10 mouse cellular contexts compared by ENCODE assay signal in the genomic region with DNA sequence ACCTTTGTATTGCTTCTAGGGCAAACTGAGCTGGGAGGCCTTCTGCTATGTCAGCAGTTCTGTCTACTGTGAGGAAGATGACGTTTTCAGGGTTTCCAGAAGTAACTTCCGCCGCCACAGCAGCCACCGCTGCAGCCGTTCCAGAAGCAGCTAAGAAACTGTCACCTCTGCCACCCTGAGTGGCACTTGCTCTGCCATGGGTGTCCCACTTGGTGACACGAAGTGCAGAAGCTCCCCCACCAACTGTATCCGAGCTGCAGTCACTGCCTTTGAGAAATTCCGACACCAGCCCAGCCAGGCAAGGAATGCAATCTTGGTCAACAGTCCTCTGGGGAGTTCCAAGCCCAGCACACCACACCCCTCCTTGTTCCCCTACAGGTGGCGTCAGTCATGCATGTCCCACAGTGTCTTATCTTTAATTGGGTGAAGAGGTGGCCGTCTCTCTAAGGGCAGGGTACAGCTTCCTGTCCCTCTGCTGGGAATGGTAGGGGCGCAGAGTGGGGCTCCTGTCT. TPM values are rescaled to one million over a fixed set of nuclear protein-coding genes. Genes with fewer than 3 reads are reported as not detected.
DNase-seq lines count a peak whose midpoint lies in the region; ATAC-seq and TF ChIP-seq lines count a peak whose summit lies in the region.
"Had no signal": no experiment of that assay in that cellular context is flagged by ENCODE, and none has a peak within 500 bp of the region (broad histone marks: within the 10 kb centered on the region; RNA-seq: fewer than 3 reads in every experiment).

No protein-coding gene starts in this region.

- no peaks in the 10 kb centered on the region for H3K36me3 ChIP-seq in kidney, adult 2 months (ENCODE audit: control insufficient read depth, insufficient read depth, low read length)
- no peaks in the 10 kb centered on the region for H3K36me3 ChIP-seq in embryonic facial prominence, embryonic 10.5 days (replicated peaks)
- H3K36me3 ChIP-seq in stomach, postnatal 0 days (ENCODE audit: control insufficient read depth, insufficient read depth, low read length), result no peaks in the 10 kb centered on the region
- H3K36me3 ChIP-seq: midbrain, embryonic 12.5 days had no signal

- H3K4me2 ChIP-seq in stomach, postnatal 0 days (replicated peaks; ENCODE audit: low read depth), result peak overlapping the region; percentile 15
- H3K4me2 ChIP-seq: midbrain, embryonic 12.5 days had no signal

- H3K9ac ChIP-seq in stomach, postnatal 0 days (ENCODE audit: low read length), result no peak overlapping the region
- H3K9ac ChIP-seq: midbrain, embryonic 12.5 days had no signal

- no peaks in the 10 kb centered on the region for H3K9me3 ChIP-seq in embryonic facial prominence, embryonic 10.5 days
- H3K9me3 ChIP-seq in stomach, postnatal 0 days (ENCODE audit: control insufficient read depth, low read length), result no peaks in the 10 kb centered on the region
- H3K9me3 ChIP-seq: midbrain, embryonic 12.5 days had no signal

- no peak for TF ChIP-seq POLR2A in kidney, adult 2 months (IDR thresholded peaks at IDR 0.05; ENCODE audit: low read depth, low read length)

- no peak overlapping the region for H3K27ac ChIP-seq in kidney, adult 2 months (ENCODE audit: insufficient read depth, low read depth, low read length)
- H3K27ac ChIP-seq in embryonic facial prominence, embryonic 10.5 days (replicated peaks), result no peak overlapping the region
- H3K27ac ChIP-seq in stomach, postnatal 0 days (replicated peaks), result no peak overlapping the region
- H3K27ac ChIP-seq: midbrain, embryonic 12.5 days had no signal

- WGBS in kidney, adult 2 months, result 29% methylated on average over 11 of the region's 11 CpGs
- 55% methylated on average over 11 of the region's 11 CpGs for WGBS in embryonic facial prominence, embryonic 10.5 days
- WGBS in stomach, postnatal 0 days, result 35% methylated on average over 11 of the region's 11 CpGs

- TF ChIP-seq CTCF in kidney, adult 2 months (conservative IDR thresholded peaks at IDR 0.05; ENCODE audit: insufficient read depth, insufficient read length, low read depth, low read length), result no peak
- TF ChIP-seq CTCF in stomach, postnatal 0 days (IDR thresholded peaks at IDR 0.05; ENCODE audit: low read depth), result peak; percentile 39

- DNase-seq in kidney, adult 2 months, result peak; percentile 7
- no peak for DNase-seq in kidney, adult 11 months
- peak; percentile 7 for DNase-seq in embryonic facial prominence, embryonic 10.5 days (ENCODE audit: low spot score)
- DNase-seq in kidney, postnatal 10 days, result peak; percentile 29
- DNase-seq in stomach, postnatal 0 days (ENCODE audit: low spot score), result peak; percentile 49
- no peak for DNase-seq in adipocyte (ENCODE audit: low spot score)
- no peak for DNase-seq in right cerebral cortex, adult 18-20 months
- no peak for DNase-seq in embryo, embryonic 9.5 days (ENCODE audit: extremely low spot score)
- DNase-seq: spleen, adult 18-20 months had no signal

- 0 out of 2 replicates have a peak, but pooled peaks have one; percentile 49 for ATAC-seq in stomach, postnatal 0 days (ENCODE audit: low FRiP score, low TSS enrichment)

- no peak for TF ChIP-seq EP300 in stomach, postnatal 0 days (optimal IDR thresholded peaks at IDR 0.05)

- no peak overlapping the region for H3K4me3 ChIP-seq in kidney, adult 2 months (ENCODE audit: insufficient read depth, low read depth, low read length)
- no peak overlapping the region for H3K4me3 ChIP-seq in embryonic facial prominence, embryonic 10.5 days
- H3K4me3 ChIP-seq in stomach, postnatal 0 days (ENCODE audit: low read depth, low read length), result 0 out of 2 replicates have a peak overlapping the region, but pooled peaks have one; percentile 2
- H3K4me3 ChIP-seq: midbrain, embryonic 12.5 days had no signal

- H3K27me3 ChIP-seq in kidney, adult 2 months (replicated peaks; ENCODE audit: control insufficient read depth, insufficient read depth, low read length), result no peaks in the 10 kb centered on the region
- H3K27me3 ChIP-seq in embryonic facial prominence, embryonic 10.5 days (replicated peaks; ENCODE audit: low read depth, poor library complexity, severe bottlenecking), result no peaks in the 10 kb centered on the region
- H3K27me3 ChIP-seq in stomach, postnatal 0 days (ENCODE audit: control insufficient read depth, insufficient read depth, low read length), result no peaks in the 10 kb centered on the region

- no peaks in the 10 kb centered on the region for H3K4me1 ChIP-seq in kidney, adult 2 months (ENCODE audit: control insufficient read depth, insufficient read depth, low read length)
- H3K4me1 ChIP-seq in embryonic facial prominence, embryonic 10.5 days, result peaks cover 13% of the 10 kb centered on the region
- no peaks in the 10 kb centered on the region for H3K4me1 ChIP-seq in stomach, postnatal 0 days (replicated peaks; ENCODE audit: control insufficient read depth, insufficient read depth)
- H3K4me1 ChIP-seq: midbrain, embryonic 12.5 days had no signal

RNA-seq across cellular contexts. Expression of a gene that starts 14.0 kb away (rescaled TPM):
- 23.4 and 27.7 TPM in 2 replicates for polyA plus RNA-seq in kidney, adult 2 months (2012; rRNA removed)
- polyA plus RNA-seq in embryonic facial prominence, embryonic 10.5 days (2016; fragmentation: Nextera tagmentation; extraction: Ambion mirVana), result 9.4 and 9.8 TPM in 2 replicates
- 10.6 and 11.9 TPM in 2 replicates for polyA plus RNA-seq in stomach, postnatal 0 days (2015; fragmentation: Nextera tagmentation; extraction: Ambion mirVana)

RNA-seq across cellular contexts. Expression of a gene that starts 27.6 kb away (rescaled TPM):
- polyA plus RNA-seq in kidney, adult 2 months (2012; rRNA removed), result 0.72 and 0.75 TPM in 2 replicates
- polyA plus RNA-seq in embryonic facial prominence, embryonic 10.5 days (2016; fragmentation: Nextera tagmentation; extraction: Ambion mirVana), result 1.3 and 1.6 TPM in 2 replicates
- 1.1 and 1.3 TPM in 2 replicates for polyA plus RNA-seq in stomach, postnatal 0 days (2015; fragmentation: Nextera tagmentation; extraction: Ambion mirVana)

Comparison
In these comparisons a context has a peak if more than half of its experiments do, and no peak if none do; other contexts are left out.
1. DNase-seq: peak in kidney, adult 2 months (single experiment), embryonic facial prominence, embryonic 10.5 days (single experiment), kidney, postnatal 10 days (single experiment) and stomach, postnatal 0 days (single experiment); none in kidney, adult 11 months (single experiment), adipocyte (single experiment), right cerebral cortex, adult 18-20 months (single experiment) and embryo, embryonic 9.5 days (single experiment).